Mouse (Mus musculus) bone marrow, adult 2 months (tissue): ENCODE data around the gene Tuba4a. TPM values are rescaled to one million over a fixed set of nuclear protein-coding genes. Genes with fewer than 3 reads are reported as not detected.
A peak's percentile ranks its signal among the peaks of the same experiment; 100 is the strongest.

Experiments used
- H3K27ac ChIP-seq: fragments of 200-500 bp; 2 replicates; pipeline ENCODE4 v1.5.1; 2012; ENCODE audit warnings: low read depth, mild to moderate bottlenecking, control low read depth, inconsistent platforms, low read length; ENCODE audit not compliant: control insufficient read depth, poor library complexity, insufficient read depth
- H3K4me1 ChIP-seq: fragments of 200-500 bp; 2 replicates; pipeline ENCODE4 v1.6.1; 2011; ENCODE audit warnings: low read length; ENCODE audit not compliant: control insufficient read depth, insufficient read depth
- H3K4me3 ChIP-seq: fragments of 200-500 bp; replicated peaks from 2 replicates; pipeline ENCODE3; 2011; ENCODE audit warnings: mild to moderate bottlenecking, low read depth, low read length, control low read depth; ENCODE audit not compliant: control insufficient read depth
- CTCF ChIP-seq: fragments of 200-500 bp; IDR thresholded peaks from 2 replicates; pipeline ENCODE4 v1.5.1; 2011; ENCODE audit warnings: low read length, control low read depth; ENCODE audit not compliant: control insufficient read depth, insufficient read depth
- POLR2A ChIP-seq: fragments of 200-500 bp; IDR thresholded peaks from 2 replicates; pipeline ENCODE4 v1.6.1; 2011; ENCODE audit warnings: low read depth, mild to moderate bottlenecking, control low read depth, low read length, borderline replicate concordance; ENCODE audit not compliant: control insufficient read depth
- WGBS: fragments of 180-500 bp; shearing (Covaris S2); methylation state at CpG from one replicate; pipeline ENCODE4 v1.1.7; 2018; 5-methylcytosine and 5-hydroxymethylcytosine counted together
- polyA plus RNA-seq: library from polyadenylated mRNA; stranded (reverse); fragments of >200 nt; gene quantifications from 2 replicates; pipeline ENCODE4 v1.2.4, GENCODE M21; 2011; ENCODE audit warnings: low replicate concordance; ENCODE audit not compliant: missing spikeins, insufficient read depth, insufficient read length

Gene Tuba4a
- polyA plus RNA-seq, 1 experiment: 591 TPM

DNA sequence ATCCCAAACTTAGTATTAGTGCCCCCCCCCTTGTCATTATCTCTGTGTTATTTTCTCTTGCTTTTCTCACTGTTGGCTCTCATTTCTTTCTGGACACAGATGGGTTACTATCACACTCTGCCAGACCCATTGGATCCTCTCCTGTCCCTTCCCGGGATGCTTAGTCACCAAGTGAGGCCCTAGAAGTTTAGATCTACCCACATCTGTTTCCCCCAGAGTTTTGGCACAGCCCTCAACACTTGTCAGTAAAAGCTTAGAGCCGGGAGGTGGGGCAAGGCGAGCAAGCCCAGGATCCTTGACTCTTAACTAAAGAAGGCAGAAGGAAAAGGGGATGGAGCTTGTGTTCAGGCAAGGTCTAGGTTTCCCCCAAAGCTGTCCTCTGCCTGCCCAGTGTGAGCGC lies 9.5 kb upstream of the Tuba4a start:
- Histone ChIP-seq H3K4me1 (peaks cover 3% of the 10 kb centered on the region), H3K27ac (peak overlapping the region; percentile 28; the same call in 1 of the 2 replicates), H3K4me3 (no peak overlapping the region)
- no peak for TF ChIP-seq CTCF
- TF ChIP-seq POLR2A: no peak
- WGBS: 32% methylated on average over 4 of the region's 4 CpGs

DNA sequence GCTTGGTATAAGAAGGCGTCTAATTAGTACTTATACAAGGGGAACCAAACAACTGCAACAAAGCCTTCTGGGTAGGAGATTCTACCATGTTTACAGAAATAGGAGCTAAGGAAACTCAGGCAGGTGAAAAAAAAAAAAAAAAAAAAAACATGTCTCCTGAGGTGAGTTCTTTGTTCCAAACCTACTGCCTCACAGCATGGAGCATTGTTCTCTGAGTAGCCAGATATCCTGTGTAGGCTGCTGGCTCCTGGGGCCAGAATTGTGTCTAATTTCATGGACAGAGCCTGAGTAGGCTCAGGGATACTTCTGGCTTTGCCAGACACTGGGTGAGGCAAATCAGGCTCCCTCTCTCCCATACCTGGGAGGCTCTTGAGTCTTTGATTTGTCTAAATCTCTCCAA lies 8.0 kb upstream of the Tuba4a start:
- Histone ChIP-seq H3K4me1 (peaks cover 3% of the 10 kb centered on the region), H3K4me3 (no peak overlapping the region), H3K27ac (no peak overlapping the region)
- 88% methylated on average over 1 of the region's 1 CpGs for WGBS
- TF ChIP-seq POLR2A (no peak), CTCF (no peak)

DNA sequence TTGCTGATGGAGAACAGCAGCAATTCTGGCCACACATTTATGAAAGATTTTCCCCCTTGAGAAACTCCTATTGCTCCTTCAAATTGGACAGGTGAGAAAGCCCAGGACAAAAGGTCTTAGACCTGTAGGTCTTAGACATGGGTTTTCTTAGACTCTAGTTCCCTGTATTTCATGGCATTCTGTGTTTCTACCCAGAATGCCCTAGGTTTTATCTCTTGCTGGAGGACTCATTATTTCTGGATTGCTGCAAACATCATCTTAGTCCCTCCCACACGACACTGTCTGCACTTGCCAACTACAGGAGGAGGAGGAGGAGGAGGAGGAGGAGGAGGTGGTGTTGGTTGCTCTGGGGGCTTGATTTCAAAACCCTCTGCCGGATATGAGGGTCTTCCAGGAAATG lies 6.5 kb upstream of the Tuba4a start:
- no peak overlapping the region for H3K4me3 ChIP-seq
- peaks cover 3% of the 10 kb centered on the region for H3K4me1 ChIP-seq
- TF ChIP-seq POLR2A: no peak
- TF ChIP-seq CTCF: no peak
- WGBS: 42% methylated on average over 2 of the region's 2 CpGs
- no peak overlapping the region for H3K27ac ChIP-seq

DNA sequence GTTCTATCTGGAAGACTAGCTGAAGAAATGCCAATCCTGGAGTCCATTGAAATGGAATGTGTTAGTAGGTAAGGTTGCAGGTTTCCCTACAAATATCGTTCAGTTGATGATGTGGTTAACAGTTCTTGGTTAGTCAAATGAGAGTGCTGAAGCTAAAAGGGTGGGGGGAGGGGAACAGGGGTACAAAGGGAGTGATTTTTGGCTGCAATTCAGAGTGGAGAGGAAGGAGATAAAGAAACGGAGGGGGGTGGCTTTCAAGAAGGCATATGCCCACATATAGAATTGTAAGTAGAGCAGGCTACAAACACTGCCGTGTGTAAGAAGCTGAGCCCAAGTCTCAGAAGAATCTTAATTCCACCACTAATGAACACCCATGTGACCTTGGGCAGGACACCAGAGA lies 5.8 kb upstream of the Tuba4a start:
- no peak overlapping the region for H3K4me3 ChIP-seq
- TF ChIP-seq CTCF: no peak
- no peak for TF ChIP-seq POLR2A
- H3K27ac ChIP-seq: no peak overlapping the region
- 12% methylated on average over 3 of the region's 3 CpGs for WGBS
- H3K4me1 ChIP-seq: peaks cover 3% of the 10 kb centered on the region

DNA sequence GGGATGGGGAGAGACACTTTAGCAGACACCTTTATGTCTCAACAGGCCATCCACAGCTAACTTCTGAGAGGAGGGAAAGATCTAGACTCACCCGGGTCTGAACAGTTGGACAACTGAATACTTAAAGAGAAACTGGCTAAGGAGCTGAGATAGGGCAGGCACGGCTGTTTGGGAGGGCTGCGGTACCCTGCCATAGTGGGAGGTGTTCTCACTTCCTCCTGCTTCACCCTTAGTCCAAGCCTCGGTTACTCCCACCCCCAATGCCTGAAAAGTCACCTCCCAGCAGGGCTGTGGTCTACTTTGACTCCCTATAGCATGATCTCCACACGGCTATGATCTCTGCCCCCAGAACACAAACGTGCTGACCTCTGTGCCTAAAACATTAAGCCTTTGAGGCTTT lies 3.9 kb upstream of the Tuba4a start:
- 2% methylated on average over 6 of the region's 6 CpGs for whole genome bisulfite sequencing
- Histone ChIP-seq H3K27ac (no peak overlapping the region), H3K4me1 (peaks cover 1% of the 10 kb centered on the region), H3K4me3 (no peak overlapping the region)
- TF ChIP-seq CTCF: no peak
- TF ChIP-seq POLR2A: no peak

DNA sequence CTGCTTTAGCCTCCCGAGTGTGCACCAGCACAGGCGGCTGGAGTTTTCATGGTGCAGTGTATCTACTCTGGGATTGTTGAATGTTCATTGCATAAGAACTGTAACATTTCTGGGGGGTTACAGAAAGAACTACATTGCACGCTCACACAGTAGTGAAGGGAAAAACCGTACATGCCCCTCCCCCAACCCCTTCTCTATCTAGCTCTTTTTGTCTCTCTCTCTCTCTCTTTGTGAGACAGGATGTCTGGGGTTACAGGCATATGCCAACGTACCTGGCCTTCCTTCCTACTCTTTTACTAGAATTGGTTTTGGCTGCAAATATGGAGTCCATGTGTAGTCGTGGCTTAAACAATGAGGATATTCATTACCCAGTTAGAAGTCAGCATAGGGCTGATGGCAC lies 3.3 kb upstream of the Tuba4a start:
- TF ChIP-seq CTCF (no peak), POLR2A (no peak)
- H3K4me3 ChIP-seq: no peak overlapping the region
- peaks cover 1% of the 10 kb centered on the region for H3K4me1 ChIP-seq
- 28% methylated on average over 6 of the region's 6 CpGs for whole genome bisulfite sequencing
- H3K27ac ChIP-seq: no peak overlapping the region

DNA sequence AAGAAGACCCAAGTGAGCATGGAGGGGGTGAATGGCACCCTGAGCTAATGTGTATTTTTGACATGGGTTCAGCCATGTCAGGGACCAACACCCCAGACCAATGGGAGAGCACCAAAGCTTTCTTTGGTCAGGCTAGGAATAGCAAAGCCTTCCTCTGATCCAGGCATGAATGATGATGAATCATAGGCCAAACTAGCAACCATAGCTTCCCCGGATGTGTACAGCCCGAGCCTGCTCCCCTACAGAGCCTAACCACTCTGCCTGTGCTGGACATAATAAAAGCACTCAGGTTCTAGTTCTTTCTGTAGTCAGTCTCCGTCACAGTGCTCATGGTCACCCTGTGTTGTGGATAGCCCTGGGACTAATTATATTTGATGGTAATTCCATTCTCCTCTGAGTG lies 1.9 kb upstream of the Tuba4a start:
- Histone ChIP-seq H3K4me1 (peaks cover 4% of the 10 kb centered on the region; the same call in 1 of the 2 replicates), H3K4me3 (no peak overlapping the region), H3K27ac (no peak overlapping the region)
- TF ChIP-seq CTCF (no peak), POLR2A (no peak)
- WGBS: 58% methylated on average over 3 of the region's 3 CpGs

DNA sequence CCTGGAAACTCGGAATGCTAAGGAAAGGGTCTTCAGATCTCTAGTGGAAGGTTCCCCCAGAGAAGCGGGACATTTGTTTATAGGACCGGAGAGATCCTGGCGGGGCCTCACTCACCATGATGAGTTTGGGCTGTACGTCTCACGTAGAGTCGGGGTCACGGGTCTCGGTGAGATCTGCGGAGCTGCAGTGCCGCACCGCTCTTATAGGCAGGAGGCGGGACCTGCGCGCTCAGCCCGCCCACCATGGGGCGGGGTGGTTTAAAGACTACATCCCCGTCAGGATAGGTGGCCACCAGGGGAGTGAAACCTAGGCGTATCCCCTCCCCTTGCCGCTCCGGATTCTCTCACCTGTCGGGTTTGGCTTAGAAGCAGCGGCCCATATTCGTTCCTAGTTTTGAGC lies 587 bp downstream of the Tuba4a start:
- WGBS: under 1% methylated on average over 24 of the region's 24 CpGs
- peaks cover 12% of the 10 kb centered on the region for H3K4me1 ChIP-seq
- peak overlapping the region; percentile 98 for H3K4me3 ChIP-seq
- peak; percentile 100 for TF ChIP-seq POLR2A
- TF ChIP-seq CTCF: peak; percentile 44
- H3K27ac ChIP-seq: peak overlapping the region; percentile 94

DNA sequence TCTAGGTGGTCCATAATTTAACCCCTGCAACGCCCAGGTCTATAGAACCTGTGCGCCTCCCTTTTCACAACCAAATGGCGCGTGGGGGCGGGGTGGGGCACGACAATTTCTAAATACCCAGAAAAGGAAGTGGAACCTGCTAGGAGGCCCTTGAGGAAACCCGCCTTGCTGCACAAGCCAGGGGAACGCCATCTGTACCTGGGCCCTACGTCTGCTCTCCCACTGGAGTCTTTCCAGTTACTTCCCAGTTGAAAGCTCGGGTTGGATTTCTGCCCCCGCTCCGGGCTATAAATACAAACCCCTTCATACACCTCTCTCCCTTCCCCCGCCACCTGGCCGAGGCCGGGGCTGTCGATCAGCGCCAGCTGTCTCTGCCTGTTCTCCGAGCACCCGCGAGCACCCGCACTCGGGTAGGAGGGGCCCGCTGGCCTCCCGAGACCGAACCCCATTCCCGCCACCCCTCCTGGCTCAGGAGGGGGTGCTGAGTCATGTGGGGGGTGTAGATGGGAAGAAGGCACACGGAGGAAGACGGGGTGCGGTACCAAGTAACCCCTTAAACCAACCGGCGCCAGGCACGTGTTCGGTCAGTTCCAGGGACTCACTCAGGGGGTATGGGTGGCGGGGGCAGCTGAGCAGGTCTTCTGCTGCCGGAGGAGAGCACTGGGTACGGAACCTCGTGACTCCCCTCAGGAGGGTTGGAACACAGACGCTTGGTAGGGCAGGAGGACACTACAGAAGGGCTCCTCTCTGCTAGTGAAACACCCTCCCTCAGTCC lies 1.3 kb downstream of the Tuba4a start:
- H3K27ac ChIP-seq: peak overlapping the region; percentile 94
- H3K4me3 ChIP-seq: peak overlapping the region; percentile 98
- WGBS: under 1% methylated on average over 38 of the region's 38 CpGs
- TF ChIP-seq POLR2A: peak; percentile 43; the same call in 1 of the 2 replicates
- no peak for TF ChIP-seq CTCF
- H3K4me1 ChIP-seq: peaks cover 15% of the 10 kb centered on the region
